Mouse (Mus musculus): ENCODE data around the gene Olfr1418. TPM values are rescaled to one million over a fixed set of nuclear protein-coding genes. Genes with fewer than 3 reads are reported as not detected.

Gene Olfr1418
- total and polyA plus RNA-seq, 3 experiments, result not detected

DNA sequence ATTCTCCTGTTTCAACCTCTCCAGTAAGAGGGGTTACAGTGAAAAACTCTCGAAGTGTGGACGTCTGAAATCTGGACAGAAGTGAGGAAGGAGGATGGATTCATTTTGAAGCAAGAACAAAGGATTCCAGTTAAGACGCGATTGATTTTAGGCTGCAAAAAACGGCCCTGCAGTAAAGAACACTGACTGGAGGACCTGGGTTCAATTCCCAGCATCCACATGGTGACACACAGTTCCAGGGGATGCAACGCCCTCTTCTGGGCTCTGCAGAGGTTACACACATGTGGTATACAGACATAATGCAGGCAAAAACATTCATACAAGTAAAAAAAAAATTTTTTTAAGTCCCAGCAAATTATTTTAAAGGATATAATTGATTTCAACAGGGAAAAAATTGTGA, 40.7 kb downstream of the Olfr1418 start:
- H3K36me3 ChIP-seq (ENCODE audit: control insufficient read depth in 1 of 2, insufficient read depth in 2 of 2, low read length in 2 of 2), result no peaks in the 10 kb centered on the region
- no peaks in the 10 kb centered on the region for H3K79me2 ChIP-seq (ENCODE audit: control insufficient read depth, insufficient read depth, low read length, poor library complexity)
- TF ChIP-seq ZC3H11A (IDR thresholded peaks at IDR 0.05; ENCODE audit: low read depth, low read length) (no peak), RAD21 (IDR thresholded peaks at IDR 0.05; ENCODE audit: low read depth, low read length) (0 out of 2 replicates have a peak, but pooled peaks have one; percentile 0), CTCF (IDR thresholded peaks at IDR 0.05 in 2 of 3, conservative IDR thresholded peaks at IDR 0.05 in 1 of 3; ENCODE audit: control insufficient read depth in 1 of 3, insufficient read depth in 1 of 3, low read depth in 2 of 3, low read length in 3 of 3, poor library complexity in 1 of 3, severe bottlenecking in 1 of 3) (peak in 1 of 3 experiments; percentile 7; a peak in 1 of 6 replicates)
- no peak overlapping the region for H3K4me3 ChIP-seq (ENCODE audit: control insufficient read depth in 1 of 2, insufficient read depth in 1 of 2, low read depth in 2 of 2, low read length in 2 of 2)
- no peak overlapping the region for H3K27ac ChIP-seq (ENCODE audit: control insufficient read depth, low read depth, low read length)
- H3K9me3 ChIP-seq (replicated peaks; ENCODE audit: insufficient read depth, low read length), result no peaks in the 10 kb centered on the region
- H3K27me3 ChIP-seq (ENCODE audit: control insufficient read depth in 1 of 2, insufficient read depth in 2 of 2, low read length in 2 of 2), result no peaks in the 10 kb centered on the region; a peak in 1 of 4 replicates
- H3K9ac ChIP-seq (ENCODE audit: control insufficient read depth, low read depth, low read length, poor library complexity, severe bottlenecking), result no peak overlapping the region
- no peak for DNase-seq (ENCODE audit: low read depth, low spot score)
- H3K4me1 ChIP-seq (ENCODE audit: control insufficient read depth in 1 of 2, insufficient read depth in 2 of 2, low read length in 2 of 2), result peaks cover 0 to 2% of the 10 kb centered on the region in 2 experiments; a peak in 1 of 4 replicates

DNA sequence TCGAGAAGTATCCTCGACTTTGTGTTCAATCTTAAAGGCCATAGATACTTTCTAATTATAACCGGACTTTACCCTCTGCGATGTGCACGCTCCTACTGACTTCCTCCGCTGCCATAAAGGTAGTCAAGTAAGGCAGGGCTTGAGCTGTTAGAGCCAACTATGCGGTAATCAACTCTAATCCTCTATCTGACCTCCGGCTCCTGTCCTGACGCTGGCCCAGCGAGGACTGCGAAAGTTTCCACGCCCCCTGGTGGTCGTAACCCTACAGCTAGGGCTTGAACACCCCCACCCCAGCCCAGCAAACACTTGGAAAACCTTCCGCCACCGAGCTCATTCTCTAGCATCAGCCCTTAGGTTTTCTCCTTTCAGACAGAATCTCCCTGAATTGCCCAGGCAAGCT, 41.1 kb downstream of the Olfr1418 start:
- peaks cover 0 to 2% of the 10 kb centered on the region in 2 experiments; a peak in 1 of 4 replicates for H3K4me1 ChIP-seq (ENCODE audit: control insufficient read depth in 1 of 2, insufficient read depth in 2 of 2, low read length in 2 of 2)
- H3K36me3 ChIP-seq (ENCODE audit: control insufficient read depth in 1 of 2, insufficient read depth in 2 of 2, low read length in 2 of 2), result no peaks in the 10 kb centered on the region
- DNase-seq (ENCODE audit: low read depth, low spot score), result peak; percentile 22
- no peaks in the 10 kb centered on the region for H3K9me3 ChIP-seq (replicated peaks; ENCODE audit: insufficient read depth, low read length)
- H3K27me3 ChIP-seq (ENCODE audit: control insufficient read depth in 1 of 2, insufficient read depth in 2 of 2, low read length in 2 of 2), result no peaks in the 10 kb centered on the region; a peak in 1 of 4 replicates
- TF ChIP-seq USF2 (IDR thresholded peaks at IDR 0.05; ENCODE audit: borderline replicate concordance in 1 of 2, insufficient read depth in 1 of 2, low read depth in 1 of 2, low read length in 2 of 2) (no peak), JUND (IDR thresholded peaks at IDR 0.05; ENCODE audit: low read depth, low read length) (no peak), RAD21 (IDR thresholded peaks at IDR 0.05; ENCODE audit: low read depth, low read length) (peak; percentile 2; the same call in 1 of the 2 replicates), SMC3 (IDR thresholded peaks at IDR 0.05; ENCODE audit: low read depth, low read length) (peak; percentile 48), CTCF (IDR thresholded peaks at IDR 0.05 in 2 of 3, conservative IDR thresholded peaks at IDR 0.05 in 1 of 3; ENCODE audit: control insufficient read depth in 1 of 3, insufficient read depth in 1 of 3, low read depth in 2 of 3, low read length in 3 of 3, poor library complexity in 1 of 3, severe bottlenecking in 1 of 3) (peak in 2 of 3 experiments; percentile 35 to 46; a peak in 5 of 6 replicates), POLR2AphosphoS5 (IDR thresholded peaks at IDR 0.05; ENCODE audit: borderline replicate concordance, low read depth, low read length) (no peak), NELFE (IDR thresholded peaks at IDR 0.05; ENCODE audit: low read depth, low read length) (no peak), TCF12 (IDR thresholded peaks at IDR 0.05; ENCODE audit: low read depth, low read length) (no peak)
- no peaks in the 10 kb centered on the region for H3K79me2 ChIP-seq (ENCODE audit: control insufficient read depth, insufficient read depth, low read length, poor library complexity)
- H3K27ac ChIP-seq (ENCODE audit: control insufficient read depth, low read depth, low read length), result no peak overlapping the region
- H3K9ac ChIP-seq (ENCODE audit: control insufficient read depth, low read depth, low read length, poor library complexity, severe bottlenecking), result no peak overlapping the region
- no peak overlapping the region for H3K4me3 ChIP-seq (ENCODE audit: control insufficient read depth in 1 of 2, insufficient read depth in 1 of 2, low read depth in 2 of 2, low read length in 2 of 2)

DNA sequence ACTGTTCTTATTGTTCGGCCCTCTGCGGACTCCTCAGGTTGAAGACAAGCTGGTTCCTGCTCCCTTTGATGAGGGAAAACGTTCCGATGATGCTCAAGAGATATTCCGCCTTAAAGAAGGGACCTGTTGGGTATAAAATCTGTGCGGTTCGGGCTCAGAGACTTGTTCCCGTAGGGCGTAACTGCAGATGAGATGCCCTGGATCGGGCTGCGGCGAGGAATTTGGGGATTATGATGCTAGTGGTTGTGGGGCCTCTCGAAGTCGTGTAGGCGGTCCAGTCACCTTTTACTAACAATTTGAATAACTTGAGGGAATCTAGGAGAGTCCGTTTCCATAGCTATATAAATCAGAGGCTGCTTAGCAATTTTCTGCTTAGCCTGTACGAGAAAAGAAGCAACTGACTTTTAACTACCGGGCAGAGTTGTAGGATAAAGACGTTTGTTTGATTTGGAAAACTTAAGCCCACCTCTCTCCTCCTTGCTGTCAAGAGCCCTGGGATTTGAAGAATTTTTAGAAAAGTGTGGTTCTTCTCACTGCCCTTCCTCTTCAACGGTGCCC, 41.6 kb downstream of the Olfr1418 start, which contains the start of gene Stx3:
Gene Stx3, minus strand, starts transcription at position 261 of the 558 bp plus-strand sequence.
- H3K27me3 ChIP-seq (ENCODE audit: control insufficient read depth in 1 of 2, insufficient read depth in 2 of 2, low read length in 2 of 2), result no peaks in the 10 kb centered on the region; a peak in 1 of 4 replicates
- peaks cover 0 to 2% of the 10 kb centered on the region in 2 experiments; a peak in 1 of 4 replicates for H3K4me1 ChIP-seq (ENCODE audit: control insufficient read depth in 1 of 2, insufficient read depth in 2 of 2, low read length in 2 of 2)
- TF ChIP-seq CTCF (IDR thresholded peaks at IDR 0.05 in 2 of 3, conservative IDR thresholded peaks at IDR 0.05 in 1 of 3; ENCODE audit: control insufficient read depth in 1 of 3, insufficient read depth in 1 of 3, low read depth in 2 of 3, low read length in 3 of 3, poor library complexity in 1 of 3, severe bottlenecking in 1 of 3) (no peak), USF2 (IDR thresholded peaks at IDR 0.05; ENCODE audit: borderline replicate concordance in 1 of 2, insufficient read depth in 1 of 2, low read depth in 1 of 2, low read length in 2 of 2) (no peak), ZC3H11A (IDR thresholded peaks at IDR 0.05; ENCODE audit: low read depth, low read length) (no peak), NELFE (IDR thresholded peaks at IDR 0.05; ENCODE audit: low read depth, low read length) (no peak), HCFC1 (IDR thresholded peaks at IDR 0.05; ENCODE audit: low read depth, low read length) (no peak), KAT2A (conservative IDR thresholded peaks at IDR 0.05; ENCODE audit: low read depth, low read length) (no peak), POLR2A (IDR thresholded peaks at IDR 0.05; ENCODE audit: control insufficient read depth in 1 of 2, insufficient read depth in 1 of 2, low read depth in 1 of 2, low read length in 2 of 2, poor library complexity in 1 of 2) (no peak), TAL1 (IDR thresholded peaks at IDR 0.05; ENCODE audit: low read length) (no peak), ETS1 (IDR thresholded peaks at IDR 0.05; ENCODE audit: low read depth, low read length) (no peak), TCF12 (IDR thresholded peaks at IDR 0.05; ENCODE audit: low read depth, low read length) (no peak), POLR2AphosphoS5 (IDR thresholded peaks at IDR 0.05; ENCODE audit: borderline replicate concordance, low read depth, low read length) (no peak), POLR2AphosphoS2 (IDR thresholded peaks at IDR 0.05; ENCODE audit: low read length) (no peak), TBP (IDR thresholded peaks at IDR 0.05; ENCODE audit: low read depth, low read length) (no peak), ZNF384 (IDR thresholded peaks at IDR 0.05; ENCODE audit: low read depth, low read length) (no peak), SIN3A (IDR thresholded peaks at IDR 0.05; ENCODE audit: low read length) (no peak), UBTF (IDR thresholded peaks at IDR 0.05; ENCODE audit: borderline replicate concordance, insufficient read depth, low read depth, low read length) (no peak), MXI1 (IDR thresholded peaks at IDR 0.05; ENCODE audit: low read depth, low read length) (no peak)
- no peak for DNase-seq (ENCODE audit: low read depth, low spot score)
- H3K9ac ChIP-seq (ENCODE audit: control insufficient read depth, low read depth, low read length, poor library complexity, severe bottlenecking), result no peak within 1 kb of the TSS
- no peaks in the 10 kb centered on the region for H3K79me2 ChIP-seq (ENCODE audit: control insufficient read depth, insufficient read depth, low read length, poor library complexity)
- H3K9me3 ChIP-seq (replicated peaks; ENCODE audit: insufficient read depth, low read length), result no peaks in the 10 kb centered on the region
- no peak within 1 kb of the TSS for H3K27ac ChIP-seq (ENCODE audit: control insufficient read depth, low read depth, low read length)
- no peaks in the 10 kb centered on the region for H3K36me3 ChIP-seq (ENCODE audit: control insufficient read depth in 1 of 2, insufficient read depth in 2 of 2, low read length in 2 of 2)
- no peak within 1 kb of the TSS for H3K4me3 ChIP-seq (ENCODE audit: control insufficient read depth in 1 of 2, insufficient read depth in 1 of 2, low read depth in 2 of 2, low read length in 2 of 2)

Data from MEL (cell line).